Mouse (Mus musculus) common myeloid progenitor, adult 5-6 weeks (primary cell): ENCODE data around the gene Fut2. TPM values are rescaled to one million over a fixed set of nuclear protein-coding genes. Genes with fewer than 3 reads are reported as not detected.
A peak's percentile ranks its signal among the peaks of the same experiment; 100 is the strongest.
"Not testable (repeated sequence)": the region's sequence is repeated elsewhere in the genome, so short reads cannot be mapped to it uniquely, and the experiment has no call there.

Source experiments
- ATAC-seq: replicated peaks from 2 replicates; pipeline ENCODE4 v1.8.0; 2016; ENCODE audit warnings: low read depth, mild to moderate bottlenecking, moderate TSS enrichment, inconsistent platforms; ENCODE audit not compliant: poor library complexity, severe bottlenecking
- total RNA-seq: library from RNA; stranded (forward); fragments of 200-1000, 187-1606 nt; gene quantifications from 2 replicates; pipeline ENCODE4 v1.2.3, GENCODE M21; 2017

The Fut2 gene
- total RNA-seq, 1 experiment from 2014 or later: not detected

GRCm38 (mm10) chr7:45679966-45680621 lies 13.9 kb upstream of the Fut2 start:
- ATAC-seq: no peak

DNA sequence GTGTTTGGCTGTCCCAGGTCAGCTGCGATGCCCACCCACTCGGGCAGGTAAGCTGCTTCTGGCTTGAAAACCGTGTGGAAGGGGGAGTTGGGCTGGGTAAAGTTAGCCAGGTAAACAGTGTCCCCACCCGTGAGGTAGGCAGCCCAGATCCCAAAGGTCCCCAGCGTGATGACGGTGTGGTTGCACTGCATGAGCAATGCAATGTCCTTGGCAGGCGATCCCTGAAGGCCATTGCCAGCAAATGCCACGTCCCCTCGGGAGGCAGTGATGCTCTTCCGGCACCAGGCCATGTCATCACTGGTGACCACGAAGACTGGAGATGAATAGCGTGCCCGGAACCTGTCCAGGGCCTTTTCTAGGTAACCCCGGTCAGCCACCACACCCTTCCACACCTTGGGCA lies 12.3 kb upstream of the Fut2 start:
- no peak for ATAC-seq

DNA sequence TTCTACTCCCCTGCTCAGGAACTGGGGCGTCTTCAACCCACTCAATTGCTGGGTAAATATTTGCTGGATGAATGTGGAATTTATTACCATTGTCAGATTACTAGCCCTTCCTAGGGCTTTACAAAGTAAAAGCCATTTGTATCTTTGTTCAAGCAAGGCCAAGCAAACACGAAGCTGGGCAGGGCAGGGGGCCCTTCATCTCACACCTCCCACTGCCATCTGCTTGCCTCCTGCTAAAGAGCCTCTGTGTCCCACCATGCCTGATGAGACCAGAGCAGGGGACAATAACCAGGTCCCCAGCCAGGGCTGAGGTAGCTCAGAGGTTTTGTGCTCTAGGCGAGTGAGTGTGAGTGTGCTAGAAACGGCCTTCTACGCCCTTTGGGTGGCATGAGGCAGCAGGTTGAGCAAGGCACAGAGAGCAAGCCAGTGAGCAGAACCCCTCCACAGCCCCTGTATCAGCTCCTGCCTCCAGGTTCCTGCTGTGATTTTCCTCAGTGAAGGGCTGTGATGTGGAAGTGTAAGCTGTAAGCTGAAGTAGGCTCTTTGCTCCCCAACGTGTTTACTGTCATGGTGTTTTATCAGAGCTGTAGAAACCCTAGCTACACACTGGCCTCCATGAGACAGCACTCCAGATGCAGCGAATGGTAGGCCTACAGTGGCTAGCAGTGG lies 11.6 kb upstream of the Fut2 start:
- ATAC-seq: no peak

DNA sequence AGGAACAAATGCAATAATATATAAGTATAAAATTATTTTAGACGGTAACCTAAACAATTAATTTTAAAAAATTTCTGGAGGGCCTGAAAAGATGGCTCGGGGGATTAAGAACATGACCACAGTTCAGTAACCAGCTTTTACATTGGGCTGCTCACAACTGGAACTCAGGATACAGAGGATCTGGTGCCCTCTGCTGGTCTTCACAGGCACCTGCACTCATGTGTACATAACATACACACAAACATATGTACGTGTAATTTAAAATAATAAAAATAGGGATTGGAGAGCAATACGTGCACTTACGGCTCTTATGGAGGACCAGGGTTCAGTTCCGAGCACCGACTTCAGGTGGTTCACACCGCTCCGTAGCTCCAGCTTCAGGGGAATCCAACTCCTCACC lies 2.7 kb upstream of the Fut2 start:
- ATAC-seq: no peak

DNA sequence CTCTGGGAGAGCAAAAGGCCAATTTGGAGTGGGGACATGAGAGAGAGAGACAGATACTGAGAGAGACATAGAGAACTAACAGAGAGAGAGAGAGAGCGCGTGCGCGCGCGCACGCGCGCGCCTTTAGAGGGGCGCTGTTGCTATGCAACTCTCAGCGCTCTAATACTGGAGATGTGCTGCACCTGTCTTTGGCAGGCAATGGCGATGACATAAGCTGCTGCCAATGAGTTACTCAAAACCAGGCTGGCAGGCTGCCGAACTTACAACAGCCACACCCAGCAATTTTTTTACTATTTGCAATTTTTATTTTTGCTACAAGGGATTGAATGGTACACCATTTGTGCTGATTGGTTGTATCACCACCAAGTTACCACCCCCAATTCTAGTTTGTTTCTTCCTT lies 1.6 kb upstream of the Fut2 start:
- no peak for ATAC-seq

DNA sequence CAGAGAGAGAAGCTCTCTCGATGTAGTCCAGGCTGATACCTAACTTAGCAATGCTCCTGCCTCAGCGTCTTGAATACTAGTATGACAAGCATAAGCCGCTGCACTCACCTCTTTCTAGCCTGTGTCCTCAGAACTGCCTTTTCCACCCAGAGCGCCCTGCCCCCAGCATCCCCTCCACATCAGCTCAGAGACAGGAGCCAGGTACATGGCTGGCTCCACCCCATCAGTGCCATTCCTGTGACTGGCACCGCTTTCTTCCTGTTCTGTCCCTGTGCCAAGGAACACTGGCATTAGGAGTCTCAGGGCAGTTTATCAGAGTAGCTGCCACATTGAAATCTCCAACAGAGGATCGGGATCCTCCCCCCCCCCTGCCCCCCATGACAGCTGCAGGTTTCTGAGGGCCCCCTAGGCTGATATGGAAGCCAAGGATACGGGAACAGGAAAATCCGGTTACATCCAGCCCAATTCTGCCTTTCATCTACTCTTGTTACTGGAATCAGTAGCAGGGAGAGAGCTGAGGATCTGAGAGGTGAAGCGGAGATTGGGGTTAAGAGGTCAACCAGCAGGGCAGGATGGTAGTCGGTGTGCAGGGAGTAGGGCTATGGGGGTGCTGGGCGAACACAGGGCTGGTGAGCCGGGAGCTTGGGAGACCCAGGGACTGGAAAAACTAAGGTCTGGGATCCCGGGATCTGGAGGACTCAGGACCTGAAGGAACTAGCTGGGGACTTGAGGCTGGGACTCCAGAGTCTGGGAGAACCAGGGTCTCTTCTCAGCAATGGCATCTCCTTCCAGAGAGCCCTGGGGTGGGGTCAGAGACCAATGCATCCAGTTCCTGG lies 673 bp downstream of the Fut2 start:
- ATAC-seq: no peak

GRCm38 (mm10) chr7:45661702-45662101 lies 4.5 kb downstream of the Fut2 start:
- ATAC-seq: not testable (repeated sequence)

GRCm38 (mm10) chr7:45660746-45661478 lies 5.3 kb downstream of the Fut2 start:
- peak; percentile 85 for ATAC-seq

DNA sequence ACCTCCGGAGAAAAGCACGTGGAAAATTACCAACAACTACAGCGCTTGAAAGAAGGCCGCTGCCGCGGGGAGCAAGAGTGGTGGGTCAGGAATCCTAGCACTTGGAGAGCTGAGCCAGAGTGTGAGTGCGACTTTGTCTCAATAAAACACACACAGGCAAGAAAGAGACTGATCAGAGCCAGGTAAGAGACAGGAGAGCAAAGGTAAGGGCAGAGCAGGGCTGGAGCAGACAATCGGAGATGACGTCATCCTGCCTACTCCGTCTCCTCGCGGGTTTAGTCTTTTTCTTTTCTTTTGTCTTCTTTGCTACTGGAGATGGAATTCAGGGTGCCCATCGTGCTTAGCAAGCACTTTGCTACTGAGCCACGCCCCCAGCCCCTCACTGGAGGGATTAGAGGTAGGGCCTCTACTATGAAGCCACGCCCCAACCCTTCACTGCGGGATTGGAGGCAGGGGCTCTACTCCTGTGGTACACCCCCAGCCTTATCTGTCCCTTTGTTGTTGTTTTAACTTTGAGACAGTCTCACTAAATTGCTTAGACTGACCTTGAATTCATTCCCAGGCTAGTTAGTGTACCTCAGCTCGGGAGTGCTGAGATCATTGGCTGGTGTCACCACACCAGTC lies 11.7 kb downstream of the Fut2 start:
- no peak for ATAC-seq

GRCm38 (mm10) chr7:45650484-45650883 lies 15.7 kb downstream of the Fut2 start:
- not testable (repeated sequence) for ATAC-seq

GRCm38 (mm10) chr7:45649351-45649750 lies 16.8 kb downstream of the Fut2 start:
- no peak for ATAC-seq

DNA sequence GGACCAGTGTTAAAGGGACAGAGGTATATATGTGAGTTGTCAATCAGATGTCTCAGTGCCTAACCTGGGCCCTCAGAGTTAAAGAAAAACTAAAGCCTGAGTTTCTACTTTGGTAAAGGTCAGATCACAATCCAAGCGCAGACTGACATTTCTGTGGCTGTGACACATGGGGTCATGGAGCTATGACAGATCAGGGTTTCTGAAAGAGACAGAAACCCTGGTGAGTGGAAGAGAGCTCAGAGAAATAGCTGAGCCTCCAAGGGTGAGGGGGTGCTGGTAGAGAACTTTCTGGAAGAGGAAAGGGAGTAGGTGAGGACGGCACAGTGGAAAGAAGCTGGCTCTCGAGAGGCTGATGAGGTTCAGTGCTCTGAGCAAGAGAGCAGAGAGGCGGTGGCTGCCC lies 19.5 kb downstream of the Fut2 start:
- ATAC-seq: no peak

- ATAC-seq: no peak
These were observed 20.6 kb downstream of the Fut2 start for GRCm38 (mm10) chr7:45645591-45645971.

DNA sequence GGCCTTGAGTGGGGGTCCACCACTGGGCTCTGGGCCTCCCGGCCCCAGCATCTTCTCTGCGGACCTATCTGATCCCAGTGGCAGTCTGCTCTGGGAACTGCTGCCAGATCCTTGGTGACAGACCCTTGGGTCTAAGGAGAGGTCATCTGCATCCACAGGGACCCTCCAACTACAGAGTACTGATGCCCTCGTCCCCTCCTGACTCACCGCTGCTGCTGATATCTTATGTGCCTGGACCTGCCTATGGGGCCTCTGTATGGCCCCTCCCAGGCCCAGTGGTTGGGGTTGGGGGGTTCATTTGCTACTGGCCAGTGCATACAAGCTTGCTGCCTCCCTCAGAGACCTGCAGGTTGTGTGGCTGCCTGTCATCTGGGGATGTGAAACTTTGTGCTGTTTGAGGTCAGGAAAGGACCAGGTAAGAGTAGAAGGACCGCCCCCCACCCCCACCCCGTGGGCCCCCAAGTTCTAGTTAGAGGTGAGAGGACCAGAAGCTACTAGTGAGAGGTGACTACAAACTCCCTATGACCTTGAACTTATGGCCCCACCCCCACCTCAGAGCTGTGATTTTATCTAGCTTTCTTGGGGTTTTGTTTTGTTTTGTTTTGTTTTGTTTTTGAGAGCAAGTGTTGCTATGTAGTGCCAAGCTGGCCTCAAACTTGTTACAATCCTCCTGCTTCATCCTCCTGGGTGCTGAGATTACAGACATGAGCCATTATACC lies 21.2 kb downstream of the Fut2 start:
- ATAC-seq: no peak

DNA sequence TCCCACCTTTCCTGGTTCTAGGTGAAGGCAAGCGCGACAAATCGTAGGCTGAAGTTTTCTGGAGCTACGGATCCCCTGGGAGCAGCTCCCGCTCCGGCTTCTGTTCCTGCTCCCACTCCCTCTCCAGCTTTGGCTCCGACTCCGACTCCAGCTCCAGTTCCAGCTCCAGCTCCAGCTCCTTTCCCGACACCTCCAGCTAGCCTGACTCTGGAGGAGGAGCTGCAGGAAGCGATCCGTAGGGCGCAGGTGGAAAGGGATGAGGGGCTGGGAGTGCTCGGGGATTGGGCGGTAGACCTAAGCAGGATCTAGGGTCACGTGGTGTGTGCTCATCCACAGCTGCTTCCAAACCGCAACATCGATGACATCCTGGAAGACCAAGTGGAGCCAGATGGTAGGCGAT lies 22.0 kb downstream of the Fut2 start:
- no peak for ATAC-seq

DNA sequence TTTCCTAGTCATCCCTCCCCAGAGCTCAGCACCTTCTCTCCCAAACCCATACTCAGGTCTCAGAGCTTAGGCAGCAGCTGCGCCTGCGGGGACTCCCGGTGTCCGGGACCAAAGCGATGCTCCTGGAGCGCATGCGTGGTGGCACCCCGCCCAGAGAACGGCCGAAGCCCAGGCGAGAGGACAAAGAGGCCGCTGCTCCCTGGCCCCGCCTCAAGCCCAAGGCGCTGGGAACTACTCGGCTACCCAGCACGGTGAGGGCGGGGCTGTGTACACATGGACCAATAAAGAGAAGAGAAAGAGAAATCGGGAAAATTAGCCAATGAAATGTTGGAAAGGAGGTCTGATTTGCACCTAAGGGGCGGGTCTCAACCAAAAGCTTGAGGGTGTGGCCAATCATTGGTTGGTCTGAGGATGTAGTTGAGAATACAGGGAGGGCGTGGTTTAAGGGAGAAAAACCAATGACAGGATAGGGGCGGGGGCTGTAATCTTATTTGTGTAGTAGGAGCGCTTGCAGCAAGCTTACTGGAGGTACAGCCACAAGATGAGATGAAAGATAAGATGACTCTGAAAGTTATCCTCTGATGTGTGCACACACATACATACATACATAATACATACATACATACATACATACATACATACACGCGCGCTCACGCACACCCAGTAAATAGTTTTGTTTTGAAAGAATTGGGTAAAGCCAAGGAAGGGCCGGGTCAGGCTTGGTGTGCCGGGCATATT lies 22.6 kb downstream of the Fut2 start:
- peak; percentile 88 for ATAC-seq

- no peak for ATAC-seq
These were observed 23.5 kb downstream of the Fut2 start for GRCm38 (mm10) chr7:45642503-45643255.

GRCm38 (mm10) chr7:45642083-45642482 lies 24.1 kb downstream of the Fut2 start:
- ATAC-seq: no peak
